Mouse (Mus musculus) thymus, adult 2 months (tissue): Measurements from ENCODE around the gene Naaladl2.

Experiments
- CTCF ChIP-seq: fragments of 200-500 bp; IDR thresholded peaks from 2 replicates; pipeline ENCODE4 v1.5.1; 2012; ENCODE audit warnings: mild to moderate bottlenecking, control low read depth, low read length, moderate library complexity, borderline replicate concordance; ENCODE audit not compliant: control insufficient read depth, poor library complexity, insufficient read depth; ENCODE audit errors: extremely low read depth
- POLR2A ChIP-seq: fragments of 200-500 bp; IDR thresholded peaks from 2 replicates; pipeline ENCODE4 v1.6.1; 2012; ENCODE audit warnings: mild to moderate bottlenecking, low read length, control low read depth, moderate library complexity; ENCODE audit not compliant: control insufficient read depth, poor library complexity, insufficient read depth; ENCODE audit errors: extremely low read depth

GRCm38 (mm10) chr3:24138002-24138401, 1006.1 kb downstream of the Naaladl2 start:
- TF ChIP-seq POLR2A (no peak), CTCF (no peak)
